Mouse (Mus musculus): ENCODE data around the gene Trappc2l. TPM values are rescaled to one million over a fixed set of nuclear protein-coding genes. Genes with fewer than 3 reads are reported as not detected.
"Not testable (repeated sequence)": the region's sequence is repeated elsewhere in the genome, so short reads cannot be mapped to it uniquely, and the experiment has no call there.

The Trappc2l gene
- polyA plus RNA-seq, 1 experiment from 2014 or later, result 43.7 TPM

GRCm38 (mm10) chr8:122629388-122629787, 17.9 kb downstream of the Trappc2l start:
- Histone ChIP-seq H3K27me3 (ENCODE audit: control insufficient read depth, insufficient read depth, low read length) (no peaks in the 10 kb centered on the region; the same call in 1 of the 2 replicates), H3K4me3 (ENCODE audit: low read depth, low read length) (no peak overlapping the region), H3K4me1 (ENCODE audit: control insufficient read depth, insufficient read depth, low read length) (no peaks in the 10 kb centered on the region; the same call in 1 of the 2 replicates), H3K27ac (ENCODE audit: low read depth, low read length) (no peak overlapping the region), H3K9me3 (ENCODE audit: control insufficient read depth, low read length) (no peaks in the 10 kb centered on the region), H3K4me2 (no peak overlapping the region), H3K36me3 (ENCODE audit: control insufficient read depth, insufficient read depth, low read length) (no peaks in the 10 kb centered on the region), H3K9ac (ENCODE audit: low read length) (no peak overlapping the region)
- ATAC-seq (ENCODE audit: low FRiP score), result no peak
- 16% methylated on average over 10 of the region's 10 CpGs for WGBS
- no peak for DNase-seq (ENCODE audit: low spot score, missing footprints)

- Histone ChIP-seq H3K27me3 (ENCODE audit: control insufficient read depth, insufficient read depth, low read length) (no peaks in the 10 kb centered on the region; the same call in 1 of the 2 replicates), H3K27ac (ENCODE audit: low read depth, low read length) (no peak overlapping the region), H3K4me3 (ENCODE audit: low read depth, low read length) (no peak overlapping the region), H3K4me2 (no peak overlapping the region; the same call in 1 of the 2 replicates), H3K9me3 (ENCODE audit: control insufficient read depth, low read length) (no peaks in the 10 kb centered on the region), H3K9ac (ENCODE audit: low read length) (no peak overlapping the region), H3K4me1 (ENCODE audit: control insufficient read depth, insufficient read depth, low read length) (no peaks in the 10 kb centered on the region; the same call in 1 of the 2 replicates), H3K36me3 (ENCODE audit: control insufficient read depth, insufficient read depth, low read length) (no peaks in the 10 kb centered on the region)
- 54% methylated on average over 22 of the region's 22 CpGs for WGBS
- no peak for DNase-seq (ENCODE audit: low spot score, missing footprints)
- ATAC-seq (ENCODE audit: low FRiP score), result no peak
These were observed 19.3 kb downstream of the Trappc2l start for GRCm38 (mm10) chr8:122630696-122631095.

GRCm38 (mm10) chr8:122632134-122632533, 20.7 kb downstream of the Trappc2l start:
- not testable (repeated sequence) for DNase-seq (ENCODE audit: low spot score, missing footprints); H3K4me1 ChIP-seq (ENCODE audit: control insufficient read depth, insufficient read depth, low read length); H3K9ac ChIP-seq (ENCODE audit: low read length); H3K27ac ChIP-seq (ENCODE audit: low read depth, low read length); H3K4me2 ChIP-seq; H3K9me3 ChIP-seq (ENCODE audit: control insufficient read depth, low read length); ATAC-seq (ENCODE audit: low FRiP score); H3K36me3 ChIP-seq (ENCODE audit: control insufficient read depth, insufficient read depth, low read length); H3K4me3 ChIP-seq (ENCODE audit: low read depth, low read length); H3K27me3 ChIP-seq (ENCODE audit: control insufficient read depth, insufficient read depth, low read length)
- 87% methylated on average over 3 of the region's 3 CpGs for WGBS

GRCm38 (mm10) chr8:122633205-122633604, 21.8 kb downstream of the Trappc2l start:
- WGBS, result 94% methylated on average over 14 of the region's 14 CpGs
- Histone ChIP-seq H3K4me3 (ENCODE audit: low read depth, low read length) (no peak overlapping the region), H3K9ac (ENCODE audit: low read length) (no peak overlapping the region), H3K4me2 (no peak overlapping the region), H3K9me3 (ENCODE audit: control insufficient read depth, low read length) (no peaks in the 10 kb centered on the region), H3K27ac (ENCODE audit: low read depth, low read length) (no peak overlapping the region), H3K36me3 (ENCODE audit: control insufficient read depth, insufficient read depth, low read length) (no peaks in the 10 kb centered on the region), H3K27me3 (ENCODE audit: control insufficient read depth, insufficient read depth, low read length) (no peaks in the 10 kb centered on the region; the same call in 1 of the 2 replicates), H3K4me1 (ENCODE audit: control insufficient read depth, insufficient read depth, low read length) (no peaks in the 10 kb centered on the region; the same call in none of the 2 replicates)
- DNase-seq (ENCODE audit: low spot score, missing footprints) (no peak), ATAC-seq (ENCODE audit: low FRiP score) (no peak)

- Histone ChIP-seq H3K27ac (ENCODE audit: low read depth, low read length) (no peak overlapping the region), H3K36me3 (ENCODE audit: control insufficient read depth, insufficient read depth, low read length) (no peaks in the 10 kb centered on the region), H3K4me3 (ENCODE audit: low read depth, low read length) (no peak overlapping the region), H3K9ac (ENCODE audit: low read length) (no peak overlapping the region), H3K4me1 (ENCODE audit: control insufficient read depth, insufficient read depth, low read length) (peaks cover 15% of the 10 kb centered on the region), H3K4me2 (no peak overlapping the region), H3K9me3 (ENCODE audit: control insufficient read depth, low read length) (no peaks in the 10 kb centered on the region), H3K27me3 (ENCODE audit: control insufficient read depth, insufficient read depth, low read length) (no peaks in the 10 kb centered on the region)
- DNase-seq (ENCODE audit: low spot score, missing footprints), result no peak
- no peak for ATAC-seq (ENCODE audit: low FRiP score)
- 79% methylated on average over 14 of the region's 14 CpGs for WGBS
These were observed 24.7 kb downstream of the Trappc2l start for GRCm38 (mm10) chr8:122635878-122636802.

- no peak overlapping the region for H3K4me3 ChIP-seq (ENCODE audit: low read depth, low read length)
- H3K4me1 ChIP-seq (ENCODE audit: control insufficient read depth, insufficient read depth, low read length), result peaks cover 15% of the 10 kb centered on the region
- no peak overlapping the region for H3K4me2 ChIP-seq
- DNase-seq (ENCODE audit: low spot score, missing footprints) (no peak), ATAC-seq (ENCODE audit: low FRiP score) (no peak)
- H3K27me3 ChIP-seq (ENCODE audit: control insufficient read depth, insufficient read depth, low read length), result no peaks in the 10 kb centered on the region
- H3K9ac ChIP-seq (ENCODE audit: low read length), result no peak overlapping the region
- 78% methylated on average over 9 of the region's 9 CpGs for WGBS
- H3K27ac ChIP-seq (ENCODE audit: low read depth, low read length), result no peak overlapping the region
- no peaks in the 10 kb centered on the region for H3K9me3 ChIP-seq (ENCODE audit: control insufficient read depth, low read length)
- H3K36me3 ChIP-seq (ENCODE audit: control insufficient read depth, insufficient read depth, low read length), result no peaks in the 10 kb centered on the region
These were observed 25.3 kb downstream of the Trappc2l start for GRCm38 (mm10) chr8:122636803-122637175.

- 88% methylated on average over 9 of the region's 9 CpGs for WGBS
These were observed 25.8 kb downstream of the Trappc2l start for GRCm38 (mm10) chr8:122637230-122637629.

GRCm38 (mm10) chr8:122638601-122639000, 27.2 kb downstream of the Trappc2l start:
- no peak overlapping the region for H3K9ac ChIP-seq (ENCODE audit: low read length)
- H3K27ac ChIP-seq (ENCODE audit: low read depth, low read length), result 0 out of 2 replicates have a peak overlapping the region, but pooled peaks have one; percentile 9
- DNase-seq (ENCODE audit: low spot score, missing footprints) (no peak), ATAC-seq (ENCODE audit: low FRiP score) (no peak)
- no peak overlapping the region for H3K4me3 ChIP-seq (ENCODE audit: low read depth, low read length)
- H3K27me3 ChIP-seq (ENCODE audit: control insufficient read depth, insufficient read depth, low read length), result no peaks in the 10 kb centered on the region
- no peaks in the 10 kb centered on the region for H3K36me3 ChIP-seq (ENCODE audit: control insufficient read depth, insufficient read depth, low read length)
- WGBS, result 78% methylated on average over 16 of the region's 16 CpGs
- peaks cover 15% of the 10 kb centered on the region for H3K4me1 ChIP-seq (ENCODE audit: control insufficient read depth, insufficient read depth, low read length)
- no peaks in the 10 kb centered on the region for H3K9me3 ChIP-seq (ENCODE audit: control insufficient read depth, low read length)
- H3K4me2 ChIP-seq, result no peak overlapping the region

More at GRCm38 (mm10) chr8:122637230-122637629, 25.8 kb downstream of the Trappc2l start:
- Histone ChIP-seq H3K4me2 (no peak overlapping the region), H3K4me1 (ENCODE audit: control insufficient read depth, insufficient read depth, low read length) (peaks cover 15% of the 10 kb centered on the region), H3K36me3 (ENCODE audit: control insufficient read depth, insufficient read depth, low read length) (no peaks in the 10 kb centered on the region), H3K9ac (ENCODE audit: low read length) (no peak overlapping the region), H3K27me3 (ENCODE audit: control insufficient read depth, insufficient read depth, low read length) (no peaks in the 10 kb centered on the region), H3K4me3 (ENCODE audit: low read depth, low read length) (no peak overlapping the region), H3K9me3 (ENCODE audit: control insufficient read depth, low read length) (no peaks in the 10 kb centered on the region), H3K27ac (ENCODE audit: low read depth, low read length) (no peak overlapping the region)
- DNase-seq (ENCODE audit: low spot score, missing footprints) (no peak), ATAC-seq (ENCODE audit: low FRiP score) (no peak)

GRCm38 (mm10) chr8:122639521-122640248, 28.2 kb downstream of the Trappc2l start:
- H3K36me3 ChIP-seq (ENCODE audit: control insufficient read depth, insufficient read depth, low read length), result no peaks in the 10 kb centered on the region
- no peak overlapping the region for H3K4me3 ChIP-seq (ENCODE audit: low read depth, low read length)
- peak overlapping the region; percentile 54 for H3K27ac ChIP-seq (ENCODE audit: low read depth, low read length)
- H3K4me2 ChIP-seq, result no peak overlapping the region
- peak overlapping the region; percentile 20; the same call in 1 of the 2 replicates for H3K9ac ChIP-seq (ENCODE audit: low read length)
- peaks cover 15% of the 10 kb centered on the region for H3K4me1 ChIP-seq (ENCODE audit: control insufficient read depth, insufficient read depth, low read length)
- ATAC-seq (ENCODE audit: low FRiP score), result peak; percentile 57
- 51% methylated on average over 16 of the region's 16 CpGs for WGBS
- no peaks in the 10 kb centered on the region for H3K27me3 ChIP-seq (ENCODE audit: control insufficient read depth, insufficient read depth, low read length)
- no peaks in the 10 kb centered on the region for H3K9me3 ChIP-seq (ENCODE audit: control insufficient read depth, low read length)
- DNase-seq (ENCODE audit: low spot score, missing footprints), result peak; percentile 92

Measured in midbrain, embryonic 11.5 days (tissue).